Mouse (Mus musculus): ENCODE measurements around the gene Mertk. TPM values are rescaled to one million over a fixed set of nuclear protein-coding genes. Genes with fewer than 3 reads are reported as not detected.

Gene Mertk
- polyA plus RNA-seq, 1 experiment: 6.5 TPM

Other genes with a start within 250 kb of the Mertk start
- gene Spdye4c, start 107.7 kb upstream of the Mertk start, polyA plus RNA-seq (2012; rRNA removed): not detected in 2 replicates
- 30.0 and 41.2 TPM in 2 replicates for gene Anapc1, start 11.6 kb upstream of the Mertk start, polyA plus RNA-seq (2012; rRNA removed)
- 15.4 and 21.5 TPM in 2 replicates for gene Tmem87b, start 119.2 kb downstream of the Mertk start, polyA plus RNA-seq (2012; rRNA removed)
- gene Fbln7, start 164.0 kb downstream of the Mertk start, polyA plus RNA-seq (2012; rRNA removed): 3.0 and 3.6 TPM in 2 replicates
- 0.78 and 1.3 TPM in 2 replicates for gene Zc3h8, start 245.1 kb downstream of the Mertk start, polyA plus RNA-seq (2012; rRNA removed)